Mouse (Mus musculus) erythroid progenitor cell, adult 5-6 weeks (primary cell): ENCODE measurements around the gene Mapk3. TPM values are rescaled to one million over a fixed set of nuclear protein-coding genes. Genes with fewer than 3 reads are reported as not detected.

ENCODE experiments used
- ATAC-seq: replicated peaks from 2 replicates; pipeline ENCODE4 v1.8.0; 2016; ENCODE audit warnings: moderate number of reproducible peaks, mild to moderate bottlenecking, moderate TSS enrichment, inconsistent platforms; ENCODE audit not compliant: poor library complexity, low FRiP score, severe bottlenecking
- total RNA-seq, 2 experiments: library from RNA; stranded (forward) in 1 of 2; stranded (reverse) in 1 of 2; fragments of 150-400 nt in 1 of 2; fragments of 186-747, 209-891 nt in 1 of 2; gene quantifications; 2 replicates each; pipeline versions ENCODE4 v1.2.3 to v1.2.4; 2015 to 2017; ENCODE audit warnings: low replicate concordance in 2 of 2

Gene Mapk3
- total RNA-seq, 2 experiments from 2014 or later: 18.6 to 46.5 TPM

DNA sequence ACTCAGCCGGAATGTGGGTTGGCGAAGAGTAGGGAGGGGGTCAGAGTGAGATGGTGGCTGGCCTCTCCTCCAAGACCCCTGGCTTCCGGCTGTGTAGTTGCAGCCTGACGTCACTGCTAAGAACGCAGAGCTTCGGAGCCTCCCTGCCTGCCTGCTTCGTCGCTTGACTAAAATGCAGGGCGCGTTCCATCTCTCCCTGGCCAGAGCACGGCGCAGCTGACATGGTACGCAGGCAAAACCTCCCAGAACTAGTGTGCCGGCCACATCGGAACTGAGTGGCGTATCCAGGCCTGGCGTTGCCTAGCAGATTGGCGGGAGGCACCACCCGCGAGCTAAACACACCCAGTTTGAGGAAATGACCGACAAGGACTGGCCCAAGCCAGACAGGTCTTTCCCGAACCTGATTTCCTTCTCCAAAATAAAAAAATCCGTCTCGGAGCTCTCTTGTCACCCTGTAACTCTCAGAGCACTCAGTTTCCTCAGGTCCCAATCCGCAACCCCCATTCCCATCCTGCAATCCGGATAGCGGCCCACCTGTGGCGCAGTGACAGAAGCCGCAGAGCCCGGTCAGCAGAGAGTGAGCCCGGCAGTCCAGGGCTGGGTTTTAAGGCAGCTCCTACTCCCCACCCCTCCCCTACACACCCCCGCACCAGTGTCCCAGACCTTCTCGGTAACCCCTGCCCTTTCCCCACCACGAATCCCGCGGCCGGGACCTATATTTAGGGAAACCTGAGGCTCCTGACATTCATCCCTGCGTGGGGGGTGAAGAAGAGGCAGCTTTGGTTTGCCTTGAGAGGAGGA is 40.3 kb downstream of the Mapk3 start:
- peak; percentile 35 for ATAC-seq

DNA sequence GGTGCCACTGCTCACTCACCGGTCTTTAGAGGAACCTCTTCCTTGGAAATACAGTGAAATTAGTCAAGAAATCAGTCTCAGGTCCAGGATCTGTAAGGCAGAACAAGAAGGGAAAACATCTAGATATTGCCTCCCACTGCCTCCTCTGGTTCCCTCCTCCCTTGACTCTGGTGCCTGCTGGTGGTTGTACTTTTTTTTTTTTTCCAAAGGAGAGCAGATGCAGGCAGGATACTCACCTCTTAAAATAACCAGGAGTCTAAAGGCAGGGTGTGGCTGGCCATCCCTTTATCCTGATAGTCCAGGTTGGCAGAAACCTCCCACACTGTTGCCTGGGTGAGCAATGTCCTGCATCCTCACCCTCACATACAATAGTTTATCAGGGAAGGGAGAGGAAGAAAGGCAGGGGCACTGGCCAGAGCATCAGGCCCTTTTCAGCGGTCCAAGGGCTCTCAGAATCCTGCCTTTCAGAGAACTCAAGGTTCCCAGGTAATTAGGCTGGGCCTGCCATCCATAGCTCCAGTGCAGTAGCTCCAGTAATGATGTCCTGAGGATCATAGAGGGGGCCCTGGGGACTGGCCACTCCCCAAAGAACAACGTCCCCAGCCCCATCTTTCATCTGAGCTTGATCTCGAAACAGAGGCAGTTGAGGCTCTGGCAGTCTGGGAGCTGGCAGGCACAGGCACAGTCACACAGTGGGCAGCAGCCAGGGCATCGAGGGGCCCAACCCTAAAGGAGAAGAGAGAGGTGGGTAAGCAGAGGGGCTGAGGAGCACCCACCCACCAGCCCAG is 41.1 kb downstream of the Mapk3 start:
- no peak for ATAC-seq

DNA sequence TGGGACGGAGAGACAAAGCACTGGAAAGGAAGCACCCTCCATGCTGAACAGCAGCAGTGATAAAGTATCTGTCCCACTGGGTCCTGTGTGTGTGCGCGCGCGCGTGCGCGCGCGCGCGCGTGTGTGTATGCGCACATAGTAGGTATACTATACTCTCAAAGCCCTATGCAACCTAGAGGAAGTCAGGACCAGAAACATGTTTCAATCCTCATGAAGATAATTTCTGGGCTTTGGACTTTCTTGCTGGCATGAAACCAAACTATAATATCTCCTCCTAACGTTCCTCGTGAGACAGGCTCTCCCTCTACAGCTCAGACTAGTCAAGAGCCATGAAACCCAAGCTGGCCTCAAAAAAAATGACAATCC is 41.6 kb downstream of the Mapk3 start:
- no peak for ATAC-seq

DNA sequence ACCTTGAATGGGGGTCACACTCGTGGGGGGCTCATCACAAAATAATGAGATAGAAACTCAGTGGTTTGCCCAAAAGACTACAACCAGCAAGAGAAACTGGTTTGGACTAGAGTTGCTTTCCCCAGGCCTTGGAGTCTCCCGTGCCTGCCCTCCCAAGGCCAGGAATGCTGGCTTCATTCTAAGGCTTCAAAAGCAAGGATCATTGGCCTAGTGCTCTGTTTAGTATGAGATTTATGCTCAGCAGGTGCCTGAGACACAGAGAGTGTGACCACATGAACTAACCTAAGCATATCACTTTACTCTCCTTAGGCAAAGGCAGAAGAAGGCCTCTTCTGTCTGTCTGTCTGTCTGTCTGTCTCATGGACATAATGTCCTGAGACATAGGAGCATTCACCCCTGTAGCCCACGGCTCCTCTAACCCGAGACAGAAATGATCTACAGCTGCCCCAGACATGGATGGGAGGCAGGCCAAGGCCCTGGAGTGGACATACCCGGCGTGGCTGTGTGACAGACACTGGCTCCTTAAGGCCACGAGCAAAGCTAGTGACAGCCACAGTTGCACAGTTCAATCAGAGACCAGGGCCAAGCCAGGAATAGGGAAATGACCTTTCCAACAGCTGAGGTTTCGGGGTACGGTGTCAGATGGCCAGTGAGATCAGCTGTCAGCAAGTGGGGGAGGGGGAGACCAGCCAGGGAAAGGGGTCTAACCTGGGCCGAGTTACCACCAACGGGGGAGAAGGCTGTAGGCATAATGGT is 42.9 kb downstream of the Mapk3 start:
- ATAC-seq: no peak

DNA sequence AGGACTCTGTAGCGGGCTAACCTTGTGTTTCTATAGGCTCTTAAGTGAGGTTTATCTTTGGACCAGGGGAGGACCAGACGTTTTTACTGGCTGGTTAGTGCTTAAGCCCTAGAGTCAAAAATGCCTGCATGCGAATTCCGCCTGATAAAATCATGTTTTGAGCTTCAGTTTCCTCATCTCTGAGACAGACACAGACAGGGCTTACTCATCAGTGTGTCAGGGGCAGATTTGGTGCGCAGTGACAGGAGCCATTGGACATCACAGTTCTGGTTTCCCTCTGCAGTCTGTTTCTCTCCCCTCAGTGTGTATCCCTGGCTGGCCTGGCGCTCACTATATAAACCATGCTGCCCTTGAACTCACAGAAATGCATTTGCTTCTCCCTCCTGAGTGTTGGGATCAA is 43.8 kb downstream of the Mapk3 start:
- ATAC-seq: no peak

DNA sequence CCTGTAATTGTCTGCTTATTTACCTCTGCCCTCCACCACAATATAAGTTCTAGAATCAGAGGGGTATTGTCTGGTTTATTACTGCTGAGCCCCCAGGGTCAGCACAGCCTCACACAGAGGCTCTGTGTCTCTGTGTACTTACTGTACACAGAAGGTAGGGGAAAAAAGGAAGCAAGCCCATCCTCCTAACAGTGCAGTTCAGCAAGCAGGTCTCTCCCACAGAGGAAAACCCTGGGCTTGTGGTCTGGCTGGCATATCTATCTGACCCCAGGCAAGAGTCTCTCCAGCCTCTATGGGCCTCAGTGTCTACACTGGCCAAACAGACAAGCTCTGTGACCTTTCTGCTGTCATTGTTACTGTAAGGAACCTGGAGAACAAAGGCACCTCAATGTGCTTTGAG is 44.4 kb downstream of the Mapk3 start:
- ATAC-seq: no peak

DNA sequence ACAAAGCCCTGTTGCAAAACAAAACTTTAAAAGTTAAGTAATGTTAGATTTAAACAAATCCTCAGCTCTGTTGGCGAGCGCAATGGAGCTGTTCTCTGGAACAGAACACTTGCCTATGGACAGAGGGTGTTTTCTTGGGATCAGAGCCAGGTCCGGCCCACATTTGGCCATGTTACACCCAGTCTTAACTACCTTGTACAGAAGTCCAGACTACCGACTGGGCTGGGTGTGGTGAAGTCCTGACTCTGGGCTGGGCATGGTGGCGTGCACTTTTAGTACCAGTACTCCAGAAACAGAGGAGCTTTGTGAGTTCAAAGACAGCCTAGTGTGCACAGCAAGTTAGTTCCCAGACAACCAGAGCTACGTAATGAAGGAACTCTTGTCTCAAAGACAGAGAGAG is 47.6 kb downstream of the Mapk3 start:
- peak; percentile 74 for ATAC-seq

DNA sequence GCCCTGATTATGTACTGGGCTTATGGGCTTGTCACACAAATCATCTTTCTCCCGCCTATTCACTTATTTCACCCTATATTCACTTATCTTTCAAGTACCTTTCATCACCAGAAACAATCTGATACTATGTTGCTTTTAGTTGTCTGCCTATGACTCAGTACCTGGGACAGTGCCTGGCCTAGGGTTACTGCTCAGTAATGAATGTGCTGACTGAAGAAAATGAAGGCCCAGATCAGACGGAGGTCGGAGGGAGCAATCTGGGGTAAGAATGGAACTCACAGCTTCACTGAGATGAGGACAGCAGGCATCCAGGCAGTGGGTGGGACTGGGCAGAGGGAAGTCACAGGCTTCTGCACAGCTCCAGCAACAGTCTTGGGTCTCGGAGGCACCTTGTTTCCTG is 48.0 kb downstream of the Mapk3 start:
- ATAC-seq: no peak

DNA sequence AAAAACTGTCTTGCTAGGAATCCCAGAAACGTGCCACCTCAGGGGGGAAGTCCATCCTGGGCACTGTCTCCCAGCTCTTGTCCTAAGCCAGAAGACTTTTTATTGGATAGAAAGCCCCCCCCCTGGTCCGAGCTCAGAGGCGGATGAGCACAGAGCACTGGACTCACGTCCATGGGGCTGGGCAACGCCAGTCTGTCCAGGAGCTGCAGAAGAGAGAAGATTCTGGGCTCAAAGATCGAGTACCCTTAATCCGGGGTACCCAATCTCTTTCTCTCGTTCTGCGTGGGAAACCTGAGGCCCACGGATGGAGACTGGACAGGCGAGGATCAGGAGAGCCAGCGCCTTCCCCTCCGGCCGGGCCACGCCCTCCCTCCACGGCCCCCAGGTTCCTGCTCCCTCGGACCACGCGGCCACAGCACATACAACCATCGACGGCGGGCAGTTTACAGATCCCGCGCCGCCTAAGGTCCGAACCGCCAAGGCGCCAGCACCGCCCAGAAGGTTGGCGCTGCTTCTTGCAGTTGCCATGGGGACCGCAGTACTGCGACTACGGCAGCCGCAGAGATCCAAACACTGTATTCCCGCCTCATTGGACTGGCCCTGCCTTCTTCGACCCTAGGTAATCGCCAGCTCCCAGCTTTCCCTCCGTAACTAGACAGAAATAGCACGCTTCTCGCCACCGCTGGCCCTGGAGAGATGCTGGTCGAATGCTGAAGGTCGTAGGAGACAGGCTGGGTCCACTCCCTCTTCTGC is 49.5 kb downstream of the Mapk3 start:
- ATAC-seq: peak; percentile 92

DNA sequence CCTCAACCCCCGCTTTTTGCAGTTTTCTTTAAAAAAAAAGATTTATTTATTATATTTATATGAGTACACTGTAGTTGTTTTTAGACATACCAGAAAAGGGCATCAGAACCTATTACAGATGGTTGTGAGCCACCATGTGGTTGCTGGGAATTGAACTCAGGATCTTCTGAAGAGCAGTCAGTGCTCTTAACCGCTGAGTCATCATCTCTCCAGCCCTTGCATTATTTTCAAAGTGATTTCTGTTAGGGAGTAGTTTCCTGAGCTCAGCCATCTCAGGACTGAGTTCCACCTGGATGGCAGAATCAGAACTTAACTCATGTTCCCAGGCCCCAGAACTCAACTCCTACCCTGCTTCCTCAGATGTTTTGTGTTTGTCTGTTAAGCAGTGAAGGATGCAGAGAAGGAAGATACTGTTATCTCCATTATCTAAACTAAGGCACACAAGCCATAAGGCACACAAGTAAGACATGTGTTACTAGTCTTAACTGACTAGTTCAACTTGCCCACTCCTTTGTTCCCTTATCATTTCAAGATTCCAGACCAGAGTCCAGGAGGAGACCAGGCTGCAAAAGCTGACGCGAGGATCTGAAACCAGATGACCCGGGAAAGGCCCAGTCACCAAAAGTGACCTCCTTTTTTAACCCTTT is 50.4 kb downstream of the Mapk3 start:
- ATAC-seq: no peak

Other genes with a start within 250 kb of the Mapk3 start
- 42.3 and 63.8 TPM in 2 replicates for gene Eif3c, start 193.2 kb upstream of the Mapk3 start, total RNA-seq (2015; ENCODE audit: low replicate concordance)
- 77.8 and 113 TPM in 2 replicates for gene Eif3c, start 193.2 kb upstream of the Mapk3 start, total RNA-seq (2017; ENCODE audit: low replicate concordance)
- 5.9 and 12.3 TPM in 2 replicates for gene Apobr, start 174.7 kb upstream of the Mapk3 start, total RNA-seq (2015; ENCODE audit: low replicate concordance)
- 3.2 and 6.1 TPM in 2 replicates for gene Apobr, start 174.7 kb upstream of the Mapk3 start, total RNA-seq (2017; ENCODE audit: low replicate concordance)
- 2.9 and 17.2 TPM in 2 replicates for gene Cln3, start 173.8 kb upstream of the Mapk3 start, total RNA-seq (2015; ENCODE audit: low replicate concordance)
- gene Cln3, start 173.8 kb upstream of the Mapk3 start, total RNA-seq (2017; ENCODE audit: low replicate concordance): 1.9 and 3.9 TPM in 2 replicates
- 1.3 TPM in 1 of 2 replicates, not detected in the other for gene Il27, start 164.7 kb upstream of the Mapk3 start, total RNA-seq (2015; ENCODE audit: low replicate concordance)
- gene Il27, start 164.7 kb upstream of the Mapk3 start, total RNA-seq (2017; ENCODE audit: low replicate concordance): not detected in 2 replicates
- 2.5 TPM in 1 of 2 replicates, not detected in the other for gene Nupr1, start 128.7 kb upstream of the Mapk3 start, total RNA-seq (2015; ENCODE audit: low replicate concordance)
- gene Nupr1, start 128.7 kb upstream of the Mapk3 start, total RNA-seq (2017; ENCODE audit: low replicate concordance): 1.2 and 15.8 TPM in 2 replicates
- gene Sgf29, start 110.3 kb upstream of the Mapk3 start, total RNA-seq (2015; ENCODE audit: low replicate concordance): 36.8 and 54.1 TPM in 2 replicates
- gene Sgf29, start 110.3 kb upstream of the Mapk3 start, total RNA-seq (2017; ENCODE audit: low replicate concordance): 0.83 and 10.9 TPM in 2 replicates
- 4.0 TPM in 1 of 2 replicates, not detected in the other for gene Sult1a1, start 83.2 kb upstream of the Mapk3 start, total RNA-seq (2015; ENCODE audit: low replicate concordance)
- gene Sult1a1, start 83.2 kb upstream of the Mapk3 start, total RNA-seq (2017; ENCODE audit: low replicate concordance): 6.4 TPM in 1 of 2 replicates, not detected in the other
- 9.2 and 21.3 TPM in 2 replicates for gene Bola2, start 64.2 kb upstream of the Mapk3 start, total RNA-seq (2015; ENCODE audit: low replicate concordance)
- gene Bola2, start 64.2 kb upstream of the Mapk3 start, total RNA-seq (2017; ENCODE audit: low replicate concordance): 5.1 and 46.8 TPM in 2 replicates
- 0.84 and 1.4 TPM in 2 replicates for gene Slx1b, start 63.8 kb upstream of the Mapk3 start, total RNA-seq (2015; ENCODE audit: low replicate concordance)
- gene Slx1b, start 63.8 kb upstream of the Mapk3 start, total RNA-seq (2017; ENCODE audit: low replicate concordance): 1.9 and 3.2 TPM in 2 replicates
- 103 and 171 TPM in 2 replicates for gene Coro1a, start 51.8 kb upstream of the Mapk3 start, total RNA-seq (2015; ENCODE audit: low replicate concordance)
- 101 and 106 TPM in 2 replicates for gene Coro1a, start 51.8 kb upstream of the Mapk3 start, total RNA-seq (2017; ENCODE audit: low replicate concordance)
- gene Gdpd3, start 6.7 kb downstream of the Mapk3 start, total RNA-seq (2015; ENCODE audit: low replicate concordance): 9.2 and 11.9 TPM in 2 replicates
- gene Gdpd3, start 6.7 kb downstream of the Mapk3 start, total RNA-seq (2017; ENCODE audit: low replicate concordance): 8.1 TPM in 1 of 2 replicates, not detected in the other
- gene Ypel3, start 17.4 kb downstream of the Mapk3 start, total RNA-seq (2015; ENCODE audit: low replicate concordance): 182 and 256 TPM in 2 replicates
- gene Ypel3, start 17.4 kb downstream of the Mapk3 start, total RNA-seq (2017; ENCODE audit: low replicate concordance): 61.6 and 74.1 TPM in 2 replicates
- gene Tbx6, start 21.9 kb downstream of the Mapk3 start, total RNA-seq (2015; ENCODE audit: low replicate concordance): 2.1 and 4.3 TPM in 2 replicates
- gene Tbx6, start 21.9 kb downstream of the Mapk3 start, total RNA-seq (2017; ENCODE audit: low replicate concordance): 2.6 and 2.7 TPM in 2 replicates
- gene Ppp4c, start 32.9 kb downstream of the Mapk3 start, total RNA-seq (2015; ENCODE audit: low replicate concordance): 63.7 and 105 TPM in 2 replicates
- gene Ppp4c, start 32.9 kb downstream of the Mapk3 start, total RNA-seq (2017; ENCODE audit: low replicate concordance): 52.8 and 67.6 TPM in 2 replicates
- not detected in 2 replicates for gene Fam57b, start 38.1 kb downstream of the Mapk3 start, total RNA-seq (2015; ENCODE audit: low replicate concordance)
- not detected in 2 replicates for gene Fam57b, start 38.1 kb downstream of the Mapk3 start, total RNA-seq (2017; ENCODE audit: low replicate concordance)
- gene 4930451I11Rik, start 72.0 kb downstream of the Mapk3 start, total RNA-seq (2015; ENCODE audit: low replicate concordance): not detected in 2 replicates
- not detected in 2 replicates for gene 4930451I11Rik, start 72.0 kb downstream of the Mapk3 start, total RNA-seq (2017; ENCODE audit: low replicate concordance)
- gene Doc2a, start 87.8 kb downstream of the Mapk3 start, total RNA-seq (2015; ENCODE audit: low replicate concordance): not detected in 2 replicates
- not detected in 2 replicates for gene Doc2a, start 87.8 kb downstream of the Mapk3 start, total RNA-seq (2017; ENCODE audit: low replicate concordance)
- gene Hirip3, start 102.4 kb downstream of the Mapk3 start, total RNA-seq (2015; ENCODE audit: low replicate concordance): 50.8 and 63.3 TPM in 2 replicates
- gene Hirip3, start 102.4 kb downstream of the Mapk3 start, total RNA-seq (2017; ENCODE audit: low replicate concordance): 193 and 296 TPM in 2 replicates
- 19.1 and 20.1 TPM in 2 replicates for gene Ino80e, start 102.8 kb downstream of the Mapk3 start, total RNA-seq (2015; ENCODE audit: low replicate concordance)
- 20.2 and 30.4 TPM in 2 replicates for gene Ino80e, start 102.8 kb downstream of the Mapk3 start, total RNA-seq (2017; ENCODE audit: low replicate concordance)
- 23.1 and 38.2 TPM in 2 replicates for gene Taok2, start 125.1 kb downstream of the Mapk3 start, total RNA-seq (2015; ENCODE audit: low replicate concordance)
- gene Taok2, start 125.1 kb downstream of the Mapk3 start, total RNA-seq (2017; ENCODE audit: low replicate concordance): 65.6 and 76.2 TPM in 2 replicates
- gene Tmem219, start 163.3 kb downstream of the Mapk3 start, total RNA-seq (2015; ENCODE audit: low replicate concordance): 3.2 and 5.4 TPM in 2 replicates
- gene Tmem219, start 163.3 kb downstream of the Mapk3 start, total RNA-seq (2017; ENCODE audit: low replicate concordance): 4.0 and 10.4 TPM in 2 replicates
- gene Kctd13, start 169.3 kb downstream of the Mapk3 start, total RNA-seq (2015; ENCODE audit: low replicate concordance): 21.6 TPM in 1 of 2 replicates, not detected in the other
- gene Kctd13, start 169.3 kb downstream of the Mapk3 start, total RNA-seq (2017; ENCODE audit: low replicate concordance): 0.53 and 3.3 TPM in 2 replicates
- gene Asphd1, start 190.0 kb downstream of the Mapk3 start, total RNA-seq (2015; ENCODE audit: low replicate concordance): not detected in 2 replicates
- not detected in 2 replicates for gene Asphd1, start 190.0 kb downstream of the Mapk3 start, total RNA-seq (2017; ENCODE audit: low replicate concordance)
- not detected in 2 replicates for gene Sez6l2, start 191.0 kb downstream of the Mapk3 start, total RNA-seq (2015; ENCODE audit: low replicate concordance)
- gene Sez6l2, start 191.0 kb downstream of the Mapk3 start, total RNA-seq (2017; ENCODE audit: low replicate concordance): 0.45 TPM in 1 of 2 replicates, not detected in the other
- gene Cdipt, start 216.3 kb downstream of the Mapk3 start, total RNA-seq (2015; ENCODE audit: low replicate concordance): 29.8 and 30.3 TPM in 2 replicates
- 19.7 and 27.1 TPM in 2 replicates for gene Cdipt, start 216.3 kb downstream of the Mapk3 start, total RNA-seq (2017; ENCODE audit: low replicate concordance)
- 2.9 TPM in 1 of 2 replicates, not detected in the other for gene Cdiptos, start 216.5 kb downstream of the Mapk3 start, total RNA-seq (2015; ENCODE audit: low replicate concordance)
- gene Cdiptos, start 216.5 kb downstream of the Mapk3 start, total RNA-seq (2017; ENCODE audit: low replicate concordance): not detected in 2 replicates